Mouse (Mus musculus) cerebellum, adult 2 months (tissue): ENCODE data around the gene Creb3l4. TPM values are rescaled to one million over a fixed set of nuclear protein-coding genes. Genes with fewer than 3 reads are reported as not detected.
A peak's percentile ranks its signal among the peaks of the same experiment; 100 is the strongest.
"Not testable (repeated sequence)": the region's sequence is repeated elsewhere in the genome, so short reads cannot be mapped to it uniquely, and the experiment has no call there.

ENCODE experiments used
- DNase-seq, 2 experiments: peaks; one replicate each; pipeline ENCODE4 v3.0.0; 2021
- H3K27ac ChIP-seq: fragments of 200-500 bp; 2 replicates; pipeline ENCODE4 v1.5.1; 2012; ENCODE audit warnings: low read length, control low read depth, inconsistent platforms; ENCODE audit not compliant: insufficient read depth
- H3K27me3 ChIP-seq: fragments of 200-500 bp; 2 replicates; pipeline ENCODE4 v1.6.1; 2012; ENCODE audit warnings: inconsistent platforms, mild to moderate bottlenecking, low read length, moderate library complexity; ENCODE audit not compliant: control insufficient read depth, insufficient read depth
- H3K4me1 ChIP-seq: fragments of 200-500 bp; 2 replicates; pipeline ENCODE4 v1.6.1; 2011; ENCODE audit warnings: low read length; ENCODE audit not compliant: control insufficient read depth, insufficient read depth
- H3K4me3 ChIP-seq: fragments of 200-500 bp; replicated peaks from 2 replicates; pipeline ENCODE3; 2011; ENCODE audit warnings: mild to moderate bottlenecking, low read depth, low read length, control low read depth; ENCODE audit not compliant: insufficient read depth
- CTCF ChIP-seq: fragments of 200-500 bp; IDR thresholded peaks from 2 replicates; pipeline ENCODE4 v1.5.1; 2011; ENCODE audit warnings: low read depth, mild to moderate bottlenecking, control low read depth, low read length, moderate library complexity, borderline replicate concordance; ENCODE audit not compliant: insufficient read depth
- POLR2A ChIP-seq: fragments of 200-500 bp; IDR thresholded peaks from 2 replicates; pipeline ENCODE4 v1.6.1; 2011; ENCODE audit warnings: low read length, control low read depth, borderline replicate concordance; ENCODE audit not compliant: insufficient read depth
- WGBS: fragments of 180-500 bp; shearing (Covaris S2); methylation state at CpG from one replicate; pipeline ENCODE4 v1.1.7; 2018; 5-methylcytosine and 5-hydroxymethylcytosine counted together
- polyA plus RNA-seq: library from polyadenylated mRNA; depleted of rRNA; stranded (reverse); fragments of >200 nt; gene quantifications from 2 replicates; pipeline ENCODE4 v1.2.3, GENCODE M21; 2012; rRNA removed

Creb3l4 gene
- polyA plus RNA-seq, result 0.23 and 0.51 TPM in 2 replicates

DNA sequence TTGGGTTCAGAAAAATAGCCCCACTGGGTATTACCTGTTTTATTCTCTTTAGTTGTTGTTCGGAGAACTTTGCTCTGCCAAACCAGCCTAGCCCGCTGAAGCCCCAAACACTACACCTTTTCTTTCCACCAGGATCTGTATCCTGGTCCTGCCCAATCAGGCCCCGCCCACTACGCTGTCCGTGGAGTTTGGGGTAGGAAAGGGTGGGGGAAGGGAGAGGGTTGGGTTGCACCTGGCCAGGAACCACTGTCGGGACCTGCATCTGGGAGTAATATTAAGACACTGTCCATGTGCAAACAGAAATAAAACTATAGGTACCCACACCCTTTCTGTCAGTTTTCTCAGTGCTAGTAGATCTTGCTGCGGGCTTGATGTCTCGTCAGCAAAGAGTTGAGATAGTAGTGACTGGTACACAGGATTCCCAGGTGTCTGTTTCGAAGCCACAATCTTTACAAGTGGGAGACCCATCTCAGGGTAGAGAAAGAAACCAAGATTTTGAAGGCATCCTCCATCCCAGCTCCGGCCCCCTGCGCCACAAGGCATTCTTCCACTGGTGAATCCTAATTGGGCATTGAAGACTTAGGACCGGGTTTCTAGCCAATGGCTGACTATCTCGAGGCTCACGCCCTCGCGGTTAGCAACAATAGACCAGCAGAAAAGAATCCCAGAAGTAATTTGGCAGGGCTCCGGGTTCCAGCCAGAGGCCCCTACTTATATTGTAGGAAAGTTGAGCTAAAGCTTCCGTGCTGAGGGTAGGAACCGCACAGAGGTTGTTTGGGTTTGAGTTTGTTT, at the start of gene Creb3l4:
Creb3l4 (minus strand) TSS at position 529 of the 792 bp plus-strand sequence.
- 24% methylated on average over 19 of the region's 19 CpGs for WGBS
- Histone ChIP-seq H3K4me3 (no peak within 1 kb of the TSS), H3K27me3 (no peaks in the 10 kb centered on the region), H3K27ac (no peak within 1 kb of the TSS), H3K4me1 (no peaks in the 10 kb centered on the region)
- DNase-seq, result no peak
- TF ChIP-seq POLR2A, result no peak
- TF ChIP-seq CTCF, result no peak

DNA sequence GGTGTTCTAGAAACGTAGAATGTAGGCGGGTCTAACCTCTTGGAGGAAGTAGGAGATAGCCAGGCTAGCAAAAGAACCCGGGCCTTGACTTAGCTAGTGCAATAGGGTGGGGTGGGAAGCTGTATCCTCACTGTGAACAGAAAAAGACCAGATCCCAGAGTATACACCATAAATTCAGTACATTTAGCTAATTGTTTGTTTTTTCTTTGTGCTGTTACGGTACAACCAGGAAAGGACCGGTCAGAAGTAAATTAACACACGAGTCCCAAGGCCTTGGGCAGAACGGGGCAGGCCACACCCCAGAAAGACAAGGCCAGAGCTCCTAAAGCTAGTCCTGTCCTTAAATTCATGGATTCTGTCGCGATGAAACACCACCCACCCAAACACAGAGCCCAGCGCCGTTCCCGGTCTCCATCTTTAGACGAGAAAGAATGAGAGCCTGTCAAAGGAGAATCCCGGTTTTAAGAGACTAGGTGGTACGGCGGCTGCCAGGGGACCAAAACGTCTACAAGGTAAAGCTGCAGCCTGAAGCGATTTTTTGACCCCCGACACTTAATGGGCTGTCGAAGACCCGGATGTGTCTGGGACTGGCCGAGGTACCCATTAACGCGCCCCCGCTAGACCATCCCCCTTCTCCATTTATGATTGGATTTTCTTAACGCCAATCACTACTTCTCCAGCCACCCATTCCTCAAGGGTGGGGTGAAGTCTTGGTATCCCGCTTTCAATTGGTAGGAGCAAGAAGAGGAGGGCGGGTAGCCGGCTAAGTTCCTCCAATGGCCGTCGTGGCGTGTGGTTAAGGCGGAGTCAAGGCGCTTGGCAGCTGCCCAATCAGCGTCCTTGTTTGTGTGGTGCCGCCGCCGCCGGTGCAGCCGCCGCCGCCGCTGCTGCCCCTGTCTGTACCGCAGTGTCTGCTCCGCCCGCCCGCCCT, 49.3 kb upstream of the Creb3l4 start, which contains the start of gene Gatad2b:
Gatad2b (plus strand) TSS at position 834 of the 931 bp plus-strand sequence.
- Histone ChIP-seq H3K27me3 (no peaks in the 10 kb centered on the region), H3K4me3 (peak within 1 kb of the TSS; percentile 94), H3K27ac (peak within 1 kb of the TSS; percentile 92), H3K4me1 (no peaks in the 10 kb centered on the region; the same call in 1 of the 2 replicates)
- TF ChIP-seq CTCF, result no peak
- TF ChIP-seq POLR2A, result peak; percentile 65; the same call in 1 of the 2 replicates
- under 1% methylated on average over 43 of the region's 47 CpGs for WGBS
- DNase-seq, result peak; percentile 99 to 100

DNA sequence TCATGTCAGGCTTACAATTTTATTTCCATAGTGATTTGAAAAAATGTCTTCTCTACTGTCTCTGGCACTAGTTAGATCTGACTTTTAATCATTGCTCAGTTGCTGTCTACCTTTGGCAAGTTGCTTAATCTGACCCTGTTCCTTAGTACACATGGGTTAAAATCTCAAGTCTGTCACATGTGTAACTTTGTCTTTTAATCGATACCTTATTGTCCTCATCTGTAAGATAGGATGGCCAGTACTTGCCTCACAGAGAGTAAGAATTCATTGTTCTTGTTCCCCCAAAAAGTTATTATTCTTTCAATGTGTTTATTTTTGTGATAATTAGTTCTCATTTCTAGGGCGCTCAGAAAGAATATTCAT, 48.7 kb upstream of the Creb3l4 start:
- 37% methylated on average over 2 of the region's 2 CpGs for WGBS
- H3K4me3 ChIP-seq, result peak overlapping the region; percentile 80
- H3K27ac ChIP-seq, result no peak overlapping the region
- no peak for TF ChIP-seq POLR2A
- no peak for TF ChIP-seq CTCF
- no peak for DNase-seq
- H3K27me3 ChIP-seq, result no peaks in the 10 kb centered on the region
- no peaks in the 10 kb centered on the region; the same call in 1 of the 2 replicates for H3K4me1 ChIP-seq

GRCm38 (mm10) chr3:90290602-90291001, 47.3 kb upstream of the Creb3l4 start:
- H3K4me3 ChIP-seq, result no peak overlapping the region
- WGBS, result 88% methylated on average over 1 of the region's 1 CpGs
- no peak for DNase-seq
- H3K27me3 ChIP-seq, result no peaks in the 10 kb centered on the region
- TF ChIP-seq POLR2A (no peak), CTCF (no peak)
- no peak overlapping the region for H3K27ac ChIP-seq
- H3K4me1 ChIP-seq, result no peaks in the 10 kb centered on the region

GRCm38 (mm10) chr3:90289403-90289802, 46.1 kb upstream of the Creb3l4 start:
- DNase-seq, H3K27me3 ChIP-seq, H3K4me1 ChIP-seq, H3K4me3 ChIP-seq, H3K27ac ChIP-seq: not testable (repeated sequence)
- 71% methylated on average over 3 of the region's 3 CpGs for WGBS

DNA sequence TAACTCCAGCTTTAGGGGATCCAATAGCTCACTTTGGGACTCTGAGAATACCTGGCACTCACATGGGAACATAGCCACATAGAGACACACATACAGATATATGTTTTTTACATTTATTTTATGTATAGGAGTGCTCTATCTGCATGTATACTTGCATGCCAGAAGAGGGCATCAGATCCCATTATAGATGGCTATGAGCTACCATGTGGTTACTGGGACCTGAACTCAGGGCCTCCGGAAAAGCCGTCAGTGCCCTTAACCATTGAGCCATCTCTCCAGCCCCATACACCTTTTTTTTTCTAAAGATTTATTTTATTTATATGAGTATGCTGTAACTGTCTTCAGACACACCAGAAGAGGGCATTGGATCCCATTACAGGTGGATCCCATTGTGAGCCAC, 40.8 kb upstream of the Creb3l4 start:
- DNase-seq, result no peak
- 95% methylated on average over 2 of the region's 2 CpGs for WGBS
- peaks cover under 1% of the 10 kb centered on the region; the same call in 1 of the 2 replicates for H3K4me1 ChIP-seq
- no peak for TF ChIP-seq CTCF
- no peak for TF ChIP-seq POLR2A
- H3K27me3 ChIP-seq, result no peaks in the 10 kb centered on the region
- H3K4me3 ChIP-seq, result no peak overlapping the region
- H3K27ac ChIP-seq, result no peak overlapping the region

DNA sequence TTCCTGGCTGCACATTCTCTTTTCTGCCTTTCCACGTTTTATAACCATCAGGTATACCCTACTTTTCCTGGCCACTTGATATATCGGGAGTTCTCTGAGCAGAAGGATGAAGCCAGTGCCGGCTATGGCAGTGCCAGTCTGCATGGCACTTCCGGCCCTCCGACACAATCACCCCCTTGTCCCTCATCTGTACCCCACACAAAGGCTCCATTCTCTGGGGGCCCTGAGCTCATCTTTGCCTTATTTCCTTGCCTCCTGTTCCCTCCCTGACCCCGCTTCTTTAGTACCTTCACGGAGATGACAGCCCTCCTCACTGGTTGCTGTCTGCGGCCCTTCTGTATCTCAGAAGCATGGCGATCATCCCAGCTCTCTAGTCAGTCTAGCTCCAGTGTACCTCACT, 37.4 kb upstream of the Creb3l4 start:
- H3K27me3 ChIP-seq, result no peaks in the 10 kb centered on the region
- H3K4me3 ChIP-seq, result no peak overlapping the region
- no peak for DNase-seq
- 90% methylated on average over 9 of the region's 9 CpGs for WGBS
- peaks cover 29% of the 10 kb centered on the region for H3K4me1 ChIP-seq
- TF ChIP-seq POLR2A (no peak), CTCF (no peak)
- H3K27ac ChIP-seq, result peak overlapping the region; percentile 24; the same call in 1 of the 2 replicates

- 95% methylated on average over 7 of the region's 7 CpGs for WGBS
Measured at GRCm38 (mm10) chr3:90279743-90280142, 36.4 kb upstream of the Creb3l4 start.

More at GRCm38 (mm10) chr3:90279743-90280142, 36.4 kb upstream of the Creb3l4 start:
- H3K4me3 ChIP-seq, result no peak overlapping the region
- no peak for DNase-seq
- peaks cover 34% of the 10 kb centered on the region for H3K4me1 ChIP-seq
- H3K27ac ChIP-seq, result 0 out of 2 replicates have a peak overlapping the region, but pooled peaks have one; percentile 23
- H3K27me3 ChIP-seq, result no peaks in the 10 kb centered on the region
- TF ChIP-seq CTCF (no peak), POLR2A (no peak)
